Mouse (Mus musculus) MEL (cell line): Measurements from ENCODE around the gene Smpd3. TPM values are rescaled to one million over a fixed set of nuclear protein-coding genes. Genes with fewer than 3 reads are reported as not detected.
A peak's percentile ranks its signal among the peaks of the same experiment; 100 is the strongest.

Experiments used
- DNase-seq: peaks from one replicate; pipeline ENCODE4 v3.0.0; 2011; ENCODE audit warnings: low read depth, low spot score
- H3K27ac ChIP-seq: 2 replicates; pipeline ENCODE4 v1.5.1; 2012; ENCODE audit warnings: low read depth, mild to moderate bottlenecking, control low read depth, low read length, moderate library complexity; ENCODE audit not compliant: control insufficient read depth
- H3K27me3 ChIP-seq, 2 experiments: fragments of 150-350 bp in 1 of 2; sonication (generic) in 1 of 2; 2 replicates each; pipeline ENCODE4 v1.6.1; 2012; ENCODE audit warnings: low read length in 2 of 2, mild to moderate bottlenecking in 2 of 2, improper control_type of control experiment in 1 of 2, moderate library complexity in 1 of 2; ENCODE audit not compliant: insufficient read depth in 2 of 2, control insufficient read depth in 1 of 2
- H3K36me3 ChIP-seq, 2 experiments: 2 replicates each; pipeline ENCODE4 v1.6.1; 2012 to 2014; ENCODE audit warnings: low read length in 2 of 2, improper control_type of control experiment in 1 of 2, inconsistent platforms in 1 of 2, mild to moderate bottlenecking in 1 of 2; ENCODE audit not compliant: insufficient read depth in 2 of 2, control insufficient read depth in 1 of 2
- H3K4me1 ChIP-seq, 2 experiments: fragments of 150-350 bp in 1 of 2; sonication (generic) in 1 of 2; 2 replicates each; pipeline ENCODE4 v1.6.1; 2012; ENCODE audit warnings: low read length in 2 of 2, improper control_type of control experiment in 1 of 2, mild to moderate bottlenecking in 1 of 2; ENCODE audit not compliant: insufficient read depth in 2 of 2, control insufficient read depth in 1 of 2
- H3K4me3 ChIP-seq, 2 experiments: fragments of 150-350 bp in 1 of 2; sonication (generic) in 1 of 2; 2 replicates each; pipeline ENCODE4 v1.5.1; 2012; ENCODE audit warnings: low read depth in 2 of 2, low read length in 2 of 2, mild to moderate bottlenecking in 2 of 2, moderate library complexity in 2 of 2, control low read depth in 1 of 2, improper control_type of control experiment in 1 of 2; ENCODE audit not compliant: control insufficient read depth in 1 of 2, insufficient read depth in 1 of 2
- H3K79me2 ChIP-seq: 2 replicates; pipeline ENCODE4 v1.6.1; 2012; ENCODE audit warnings: mild to moderate bottlenecking, low read length, moderate library complexity; ENCODE audit not compliant: control insufficient read depth, poor library complexity, insufficient read depth
- H3K9ac ChIP-seq: 2 replicates; pipeline ENCODE4 v1.6.1; 2012; ENCODE audit warnings: low read depth, mild to moderate bottlenecking, control low read depth, low read length, moderate library complexity; ENCODE audit not compliant: control insufficient read depth, poor library complexity, severe bottlenecking
- H3K9me3 ChIP-seq: fragments of 150-350 bp; sonication (generic); replicated peaks from 2 replicates; pipeline ENCODE4 v1.6.1; 2012; ENCODE audit warnings: mild to moderate bottlenecking, low read length, improper control_type of control experiment, moderate library complexity; ENCODE audit not compliant: insufficient read depth
- BHLHE40 ChIP-seq: IDR thresholded peaks from 2 replicates; pipeline ENCODE4 v1.6.1; 2012; ENCODE audit warnings: low read depth, mild to moderate bottlenecking, inconsistent platforms, low read length, improper control_type of control experiment, borderline replicate concordance
- CTCF ChIP-seq, 3 experiments: IDR thresholded peaks in 2 of 3; conservative IDR thresholded peaks in 1 of 3; 2 replicates each; pipeline ENCODE4 v1.5.1; 2011 to 2012; ENCODE audit warnings: low read length in 3 of 3, low read depth in 2 of 3, mild to moderate bottlenecking in 2 of 3, improper control_type of control experiment in 1 of 3, inconsistent platforms in 1 of 3, mixed read lengths in 1 of 3, moderate library complexity in 1 of 3; ENCODE audit not compliant: control insufficient read depth in 1 of 3, insufficient read depth in 1 of 3, poor library complexity in 1 of 3, severe bottlenecking in 1 of 3
- ELF1 ChIP-seq: IDR thresholded peaks from 2 replicates; pipeline ENCODE4 v1.6.1; 2014; ENCODE audit warnings: low read depth, mild to moderate bottlenecking, inconsistent platforms, low read length, improper control_type of control experiment, moderate library complexity
- EP300 ChIP-seq, 2 experiments: IDR thresholded peaks; 2 replicates each; pipeline ENCODE4 v1.6.1; 2011; ENCODE audit warnings: improper control_type of control experiment in 2 of 2, low read length in 2 of 2, low read depth in 1 of 2, mild to moderate bottlenecking in 1 of 2
- HCFC1 ChIP-seq: IDR thresholded peaks from 2 replicates; pipeline ENCODE4 v1.6.1; 2012; ENCODE audit warnings: low read depth, mild to moderate bottlenecking, inconsistent platforms, low read length, improper control_type of control experiment, moderate library complexity
- JUND ChIP-seq: IDR thresholded peaks from 2 replicates; pipeline ENCODE4 v1.6.1; 2011; ENCODE audit warnings: low read depth, mild to moderate bottlenecking, improper control_type of control experiment, low read length
- KAT2A ChIP-seq: conservative IDR thresholded peaks from 2 replicates; pipeline ENCODE4 v1.6.1; 2012; ENCODE audit warnings: low read depth, low read length, improper control_type of control experiment, inconsistent platforms
- MXI1 ChIP-seq: IDR thresholded peaks from 2 replicates; pipeline ENCODE4 v1.6.1; 2011; ENCODE audit warnings: mild to moderate bottlenecking, low read depth, low read length, improper control_type of control experiment
- MYB ChIP-seq: IDR thresholded peaks from 2 replicates; pipeline ENCODE4 v1.6.1; 2011; ENCODE audit warnings: mild to moderate bottlenecking, low read depth, low read length, improper control_type of control experiment
- POLR2A ChIP-seq, 2 experiments: IDR thresholded peaks; 2 replicates each; pipeline ENCODE4 v1.6.1; 2011 to 2012; ENCODE audit warnings: low read length in 2 of 2, mild to moderate bottlenecking in 2 of 2, control low read depth in 1 of 2, improper control_type of control experiment in 1 of 2, low read depth in 1 of 2, moderate library complexity in 1 of 2; ENCODE audit not compliant: control insufficient read depth in 1 of 2, insufficient read depth in 1 of 2, poor library complexity in 1 of 2
- RAD21 ChIP-seq: IDR thresholded peaks from 2 replicates; pipeline ENCODE4 v1.6.1; 2011; ENCODE audit warnings: mild to moderate bottlenecking, low read depth, low read length, improper control_type of control experiment
- SIN3A ChIP-seq: IDR thresholded peaks from 2 replicates; pipeline ENCODE4 v1.6.1; 2012; ENCODE audit warnings: low read length, improper control_type of control experiment, inconsistent platforms
- SMC3 ChIP-seq: IDR thresholded peaks from 2 replicates; pipeline ENCODE4 v1.6.1; 2011; ENCODE audit warnings: low read depth, low read length, improper control_type of control experiment
- TAL1 ChIP-seq: IDR thresholded peaks from 2 replicates; pipeline ENCODE4 v1.6.1; 2012; ENCODE audit warnings: mild to moderate bottlenecking, inconsistent platforms, low read length, moderate library complexity, mixed read lengths
- TCF12 ChIP-seq: IDR thresholded peaks from 2 replicates; pipeline ENCODE4 v1.6.1; 2014; ENCODE audit warnings: low read depth, mild to moderate bottlenecking, inconsistent platforms, low read length, improper control_type of control experiment, moderate library complexity
- USF2 ChIP-seq, 2 experiments: IDR thresholded peaks; 2 replicates each; pipeline ENCODE4 v1.6.1; 2011 to 2012; ENCODE audit warnings: improper control_type of control experiment in 2 of 2, low read length in 2 of 2, borderline replicate concordance in 1 of 2, inconsistent platforms in 1 of 2, low read depth in 1 of 2, mild to moderate bottlenecking in 1 of 2; ENCODE audit not compliant: insufficient read depth in 1 of 2
- ZC3H11A ChIP-seq: IDR thresholded peaks from 2 replicates; pipeline ENCODE4 v1.6.1; 2012; ENCODE audit warnings: low read depth, mild to moderate bottlenecking, inconsistent platforms, low read length, improper control_type of control experiment
- polyA plus RNA-seq, 2 experiments: library from polyadenylated mRNA; stranded (reverse) in 1 of 2; unstranded in 1 of 2; fragments of >175 nt in 1 of 2; fragments of >200 nt in 1 of 2; gene quantifications; 2 replicates each; pipeline versions ENCODE4 v1.2.1 to v1.2.4; 2012; ENCODE audit warnings: low replicate concordance in 2 of 2, low read depth in 1 of 2; ENCODE audit not compliant: insufficient read length in 2 of 2, insufficient read depth in 1 of 2, missing spikeins in 1 of 2
- total RNA-seq: library from RNA; depleted of rRNA; stranded (reverse); fragments of 300-350 nt; gene quantifications from 2 replicates; pipeline ENCODE4 v1.2.3, GENCODE M21; 2012

Gene Smpd3
- total and polyA plus RNA-seq, 3 experiments: 0.04 to 0.08 TPM; not detected in 1

GRCm38 (mm10) chr8:106342828-106343227 lies 5.0 kb upstream of the Smpd3 start (continued):
- no peak for TF ChIP-seq RAD21
- TF ChIP-seq ZC3H11A: no peak
- no peak for TF ChIP-seq MYB
- TF ChIP-seq SMC3: no peak
- TF ChIP-seq TAL1: no peak
- TF ChIP-seq ELF1: 0 out of 2 replicates have a peak, but pooled peaks have one; percentile 23
- peak; percentile 67; the same call in 1 of the 2 replicates for TF ChIP-seq MXI1
- no peak for TF ChIP-seq JUND
- TF ChIP-seq BHLHE40: peak; percentile 7; the same call in 1 of the 2 replicates
- peak; percentile 60 to 84; a peak in 3 of 4 replicates for TF ChIP-seq EP300 (IDR thresholded peaks at IDR 0.05; ENCODE audit: low read depth in 1 of 2, low read length in 2 of 2)
- TF ChIP-seq USF2 (IDR thresholded peaks at IDR 0.05; ENCODE audit: borderline replicate concordance in 1 of 2, insufficient read depth in 1 of 2, low read depth in 1 of 2, low read length in 2 of 2): no peak

GRCm38 (mm10) chr8:106338741-106339209 lies 987 bp upstream of the Smpd3 start:
- H3K4me1 ChIP-seq: peaks cover 7 to 19% of the 10 kb centered on the region in 2 experiments
- H3K27me3 ChIP-seq: no peaks in the 10 kb centered on the region
- DNase-seq: peak; percentile 82
- peak overlapping the region; percentile 58 to 75; a peak in 3 of 4 replicates for H3K4me3 ChIP-seq
- no peaks in the 10 kb centered on the region; the same call in 1 of the 2 replicates for H3K79me2 ChIP-seq
- no peaks in the 10 kb centered on the region for H3K9me3 ChIP-seq
- H3K27ac ChIP-seq: 0 out of 2 replicates have a peak overlapping the region, but pooled peaks have one; percentile 27
- TF ChIP-seq POLR2A (IDR thresholded peaks at IDR 0.05; ENCODE audit: control insufficient read depth in 1 of 2, insufficient read depth in 1 of 2, low read depth in 1 of 2, low read length in 2 of 2, poor library complexity in 1 of 2): no peak
- no peak for TF ChIP-seq KAT2A
- peak; percentile 53; the same call in 1 of the 2 replicates for TF ChIP-seq HCFC1
- peaks cover 0 to 19% of the 10 kb centered on the region in 2 experiments; a peak in 2 of 4 replicates for H3K36me3 ChIP-seq
- H3K9ac ChIP-seq: peak overlapping the region; percentile 40

GRCm38 (mm10) chr8:106336561-106336960 lies 1.2 kb downstream of the Smpd3 start:
- Histone ChIP-seq H3K4me1 (peaks cover 0 to 6% of the 10 kb centered on the region in 2 experiments; a peak in 1 of 4 replicates), H3K9ac (no peak overlapping the region), H3K27ac (no peak overlapping the region), H3K4me3 (no peak overlapping the region), H3K36me3 (peaks cover 0 to 5% of the 10 kb centered on the region in 2 experiments; a peak in 2 of 4 replicates), H3K27me3 (peaks cover 5 to 7% of the 10 kb centered on the region in 2 experiments), H3K9me3 (no peaks in the 10 kb centered on the region), H3K79me2 (no peaks in the 10 kb centered on the region; the same call in 1 of the 2 replicates)
- TF ChIP-seq HCFC1 (no peak), TCF12 (no peak), CTCF (IDR thresholded peaks at IDR 0.05 in 2 of 3, conservative IDR thresholded peaks at IDR 0.05 in 1 of 3; ENCODE audit: control insufficient read depth in 1 of 3, insufficient read depth in 1 of 3, low read depth in 2 of 3, low read length in 3 of 3, poor library complexity in 1 of 3, severe bottlenecking in 1 of 3) (no peak), BHLHE40 (no peak), SIN3A (no peak)
- no peak for DNase-seq
